Mouse (Mus musculus) hindbrain, embryonic 16.5 days (tissue): ENCODE results near the gene Trir. TPM values are rescaled to one million over a fixed set of nuclear protein-coding genes. Genes with fewer than 3 reads are reported as not detected.

ENCODE experiments used
- ATAC-seq: fragments of 200-750 bp; cut with Nextera tagmentation; 2 replicates; pipeline ENCODE4 v1.8.0; 2017; ENCODE audit warnings: moderate TSS enrichment, moderate library complexity
- H3K27ac ChIP-seq: fragments of 300-500 bp; sonication (generic); 2 replicates; pipeline ENCODE4 v1.5.1; 2014; ENCODE audit warnings: low read depth, mild to moderate bottlenecking, control low read depth, low read length, moderate library complexity
- H3K27me3 ChIP-seq: fragments of 300-500 bp; sonication (generic); replicated peaks from 2 replicates; pipeline ENCODE4 v1.6.1; 2014; ENCODE audit warnings: low read length; ENCODE audit not compliant: control insufficient read depth, insufficient read depth
- H3K36me3 ChIP-seq: fragments of 300-500 bp; sonication (generic); 2 replicates; pipeline ENCODE4 v1.6.1; 2014; ENCODE audit warnings: mild to moderate bottlenecking, low read length, moderate library complexity, mixed read lengths; ENCODE audit not compliant: control insufficient read depth, insufficient read depth
- H3K4me1 ChIP-seq: fragments of 300-500 bp; sonication (generic); 2 replicates; pipeline ENCODE4 v1.6.1; 2014; ENCODE audit warnings: low read depth, low read length; ENCODE audit not compliant: control insufficient read depth, insufficient read depth
- H3K4me2 ChIP-seq: fragments of 300-500 bp; sonication (generic); 2 replicates; pipeline ENCODE4 v1.6.1; 2014; ENCODE audit warnings: mild to moderate bottlenecking, low read length, control low read depth, moderate library complexity
- H3K4me3 ChIP-seq: fragments of 300-500 bp; sonication (generic); 2 replicates; pipeline ENCODE4 v1.5.1; 2014; ENCODE audit warnings: mild to moderate bottlenecking, low read length, control low read depth, moderate library complexity
- H3K9ac ChIP-seq: fragments of 300-500 bp; sonication (generic); 2 replicates; pipeline ENCODE4 v1.6.1; 2014; ENCODE audit warnings: low read depth, mild to moderate bottlenecking, control low read depth, low read length, moderate library complexity
- H3K9me3 ChIP-seq: fragments of 300-500 bp; sonication (generic); 2 replicates; pipeline ENCODE4 v1.6.1; 2014; ENCODE audit warnings: mild to moderate bottlenecking, low read length, moderate library complexity; ENCODE audit not compliant: control insufficient read depth
- WGBS: fragments of 180-500 bp; shearing (Covaris S2); extraction: QIAGEN DNeasy Blood & Tissue Kit; methylation state at CpG from one replicate; pipeline ENCODE4 v1.1.7; 2014; 5-methylcytosine and 5-hydroxymethylcytosine counted together
- polyA plus RNA-seq: library from polyadenylated mRNA; unstranded; fragments of >200 nt; fragmentation: Nextera tagmentation; extraction: Ambion mirVana; gene quantifications from 2 replicates; pipeline ENCODE4 v1.2.1, GENCODE M21; 2015

The Trir gene
- polyA plus RNA-seq, 1 experiment from 2014 or later = 100 TPM

GRCm38 (mm10) chr8:85037681-85038531 is 11.3 kb downstream of the Trir start:
- no peaks in the 10 kb centered on the region for H3K27me3 ChIP-seq

GRCm38 (mm10) chr8:85043619-85044018 is 17.0 kb downstream of the Trir start:
- H3K27ac ChIP-seq = no peak overlapping the region
- no peak overlapping the region for H3K4me2 ChIP-seq
- H3K27me3 ChIP-seq = no peaks in the 10 kb centered on the region
- H3K9ac ChIP-seq = no peak overlapping the region
- H3K9me3 ChIP-seq = no peaks in the 10 kb centered on the region
- WGBS = 96% methylated on average over 6 of the region's 6 CpGs
- ATAC-seq = no peak
- peaks cover 45% of the 10 kb centered on the region for H3K36me3 ChIP-seq
- H3K4me3 ChIP-seq = no peak overlapping the region
- peaks cover 10% of the 10 kb centered on the region for H3K4me1 ChIP-seq

More at GRCm38 (mm10) chr8:85037681-85038531, 11.3 kb downstream of the Trir start:
- peak overlapping the region; percentile 99 for H3K27ac ChIP-seq
- H3K9me3 ChIP-seq = no peaks in the 10 kb centered on the region
- peak overlapping the region; percentile 86 for H3K4me3 ChIP-seq
- H3K4me2 ChIP-seq = peak overlapping the region; percentile 94
- WGBS = under 1% methylated on average over 46 of the region's 57 CpGs
- H3K36me3 ChIP-seq = peaks cover 16% of the 10 kb centered on the region; the same call in 1 of the 2 replicates
- H3K4me1 ChIP-seq = peaks cover 28% of the 10 kb centered on the region
- H3K9ac ChIP-seq = peak overlapping the region; percentile 91
- ATAC-seq = 0 out of 2 replicates have a peak, but pooled peaks have one; percentile 2

GRCm38 (mm10) chr8:85057367-85057766 is 30.7 kb downstream of the Trir start:
- Histone ChIP-seq H3K9me3 (no peaks in the 10 kb centered on the region), H3K4me2 (no peak overlapping the region), H3K36me3 (peaks cover 24% of the 10 kb centered on the region), H3K27me3 (no peaks in the 10 kb centered on the region), H3K9ac (no peak overlapping the region), H3K4me1 (peaks cover 18% of the 10 kb centered on the region), H3K4me3 (no peak overlapping the region), H3K27ac (no peak overlapping the region)
- WGBS = 80% methylated on average over 7 of the region's 7 CpGs
- no peak for ATAC-seq

GRCm38 (mm10) chr8:85059879-85060616 is 33.4 kb downstream of the Trir start, which contains the start of gene Fbxw9:
TSS of gene Fbxw9 (plus strand) at chr8:85060055.
- Histone ChIP-seq H3K4me1 (peaks cover 19% of the 10 kb centered on the region), H3K4me3 (peak within 1 kb of the TSS; percentile 71), H3K27me3 (no peaks in the 10 kb centered on the region), H3K9ac (peak within 1 kb of the TSS; percentile 83), H3K9me3 (no peaks in the 10 kb centered on the region), H3K4me2 (peak within 1 kb of the TSS; percentile 92), H3K27ac (peak within 1 kb of the TSS; percentile 75), H3K36me3 (peaks cover 14% of the 10 kb centered on the region)
- ATAC-seq = peak; percentile 93
- under 1% methylated on average over 51 of the region's 53 CpGs for WGBS

GRCm38 (mm10) chr8:85062603-85063002 is 36.0 kb downstream of the Trir start:
- no peak overlapping the region for H3K4me2 ChIP-seq
- 94% methylated on average over 4 of the region's 4 CpGs for WGBS
- no peak overlapping the region for H3K4me3 ChIP-seq
- no peak overlapping the region for H3K27ac ChIP-seq
- H3K36me3 ChIP-seq = peaks cover 19% of the 10 kb centered on the region
- no peaks in the 10 kb centered on the region for H3K27me3 ChIP-seq
- H3K9ac ChIP-seq = no peak overlapping the region
- ATAC-seq = no peak
- no peaks in the 10 kb centered on the region for H3K9me3 ChIP-seq
- H3K4me1 ChIP-seq = peaks cover 19% of the 10 kb centered on the region

- no peak for ATAC-seq
- Histone ChIP-seq H3K4me1 (peaks cover 19% of the 10 kb centered on the region), H3K4me2 (no peak overlapping the region), H3K4me3 (no peak overlapping the region), H3K27ac (no peak overlapping the region), H3K9ac (no peak overlapping the region), H3K27me3 (no peaks in the 10 kb centered on the region), H3K9me3 (no peaks in the 10 kb centered on the region), H3K36me3 (peaks cover 19% of the 10 kb centered on the region)
- 28% methylated on average over 2 of the region's 2 CpGs for WGBS
Measured at GRCm38 (mm10) chr8:85065213-85065612, 38.6 kb downstream of the Trir start.

- no peak overlapping the region for H3K9ac ChIP-seq
- no peak overlapping the region for H3K4me2 ChIP-seq
- no peak overlapping the region for H3K27ac ChIP-seq
- no peak for ATAC-seq
- H3K4me3 ChIP-seq = no peak overlapping the region
- H3K36me3 ChIP-seq = peaks cover 19% of the 10 kb centered on the region
- peaks cover 8% of the 10 kb centered on the region for H3K4me1 ChIP-seq
- no peaks in the 10 kb centered on the region for H3K27me3 ChIP-seq
- WGBS = 93% methylated on average over 2 of the region's 2 CpGs
- no peaks in the 10 kb centered on the region for H3K9me3 ChIP-seq
Measured at GRCm38 (mm10) chr8:85067155-85067554, 40.5 kb downstream of the Trir start.

- Histone ChIP-seq H3K36me3 (peaks cover 16% of the 10 kb centered on the region), H3K4me1 (peaks cover 13% of the 10 kb centered on the region), H3K9ac (no peak within 1 kb of the TSS), H3K9me3 (no peaks in the 10 kb centered on the region), H3K4me3 (no peak within 1 kb of the TSS), H3K27ac (no peak within 1 kb of the TSS), H3K27me3 (no peaks in the 10 kb centered on the region), H3K4me2 (no peak within 1 kb of the TSS)
- ATAC-seq = no peak
Measured at GRCm38 (mm10) chr8:85067982-85068381, 41.4 kb downstream of the Trir start, which contains the start of gene Gm5741. TSS of gene Gm5741 (minus strand) at chr8:85067982.

GRCm38 (mm10) chr8:85071041-85071440 is 44.4 kb downstream of the Trir start:
- Histone ChIP-seq H3K27ac (peak overlapping the region; percentile 93), H3K4me3 (peak overlapping the region; percentile 90), H3K4me2 (peak overlapping the region; percentile 88), H3K36me3 (peaks cover 27% of the 10 kb centered on the region), H3K9me3 (no peaks in the 10 kb centered on the region), H3K9ac (peak overlapping the region; percentile 86; the same call in 1 of the 2 replicates), H3K27me3 (no peaks in the 10 kb centered on the region), H3K4me1 (peaks cover 16% of the 10 kb centered on the region)
- WGBS = 79% methylated on average over 5 of the region's 5 CpGs
- ATAC-seq = no peak
